Mouse (Mus musculus) thymus, adult 2 months (tissue): ENCODE results near the gene Nr5a2.

Experiments used
- CTCF ChIP-seq: fragments of 200-500 bp; IDR thresholded peaks from 2 replicates; pipeline ENCODE4 v1.5.1; 2012; ENCODE audit warnings: mild to moderate bottlenecking, control low read depth, low read length, moderate library complexity, borderline replicate concordance; ENCODE audit not compliant: control insufficient read depth, poor library complexity, insufficient read depth; ENCODE audit errors: extremely low read depth
- POLR2A ChIP-seq: fragments of 200-500 bp; IDR thresholded peaks from 2 replicates; pipeline ENCODE4 v1.6.1; 2012; ENCODE audit warnings: mild to moderate bottlenecking, low read length, control low read depth, moderate library complexity; ENCODE audit not compliant: control insufficient read depth, poor library complexity, insufficient read depth; ENCODE audit errors: extremely low read depth

DNA sequence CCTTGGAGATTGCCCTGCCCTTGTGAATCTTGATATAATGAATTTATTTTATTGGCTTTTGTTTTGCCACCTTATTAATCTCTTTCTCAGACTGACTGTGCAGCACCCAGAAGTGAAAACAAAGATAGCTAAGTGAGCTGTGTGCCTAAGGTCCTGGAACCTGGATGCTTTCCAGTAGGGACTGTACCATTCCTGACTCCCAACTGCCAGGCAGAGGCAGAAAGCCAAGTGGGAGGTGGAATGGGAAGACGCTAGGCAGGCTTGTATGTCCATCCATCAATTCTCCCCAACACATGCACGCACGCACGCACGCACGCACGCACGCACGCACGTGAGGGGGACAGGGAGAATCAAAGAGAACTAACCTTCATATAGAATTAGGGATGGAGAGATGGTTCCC is 26.2 kb downstream of the Nr5a2 start:
- TF ChIP-seq POLR2A (no peak), CTCF (no peak)
